Mouse (Mus musculus) bone marrow, adult 2 months (tissue): ENCODE data around the gene Pbrm1.

Experiments used
- CTCF ChIP-seq: fragments of 200-500 bp; IDR thresholded peaks from 2 replicates; pipeline ENCODE4 v1.5.1; 2011; ENCODE audit warnings: low read length, control low read depth; ENCODE audit not compliant: control insufficient read depth, insufficient read depth
- POLR2A ChIP-seq: fragments of 200-500 bp; IDR thresholded peaks from 2 replicates; pipeline ENCODE4 v1.6.1; 2011; ENCODE audit warnings: low read depth, mild to moderate bottlenecking, control low read depth, low read length, borderline replicate concordance; ENCODE audit not compliant: control insufficient read depth

DNA sequence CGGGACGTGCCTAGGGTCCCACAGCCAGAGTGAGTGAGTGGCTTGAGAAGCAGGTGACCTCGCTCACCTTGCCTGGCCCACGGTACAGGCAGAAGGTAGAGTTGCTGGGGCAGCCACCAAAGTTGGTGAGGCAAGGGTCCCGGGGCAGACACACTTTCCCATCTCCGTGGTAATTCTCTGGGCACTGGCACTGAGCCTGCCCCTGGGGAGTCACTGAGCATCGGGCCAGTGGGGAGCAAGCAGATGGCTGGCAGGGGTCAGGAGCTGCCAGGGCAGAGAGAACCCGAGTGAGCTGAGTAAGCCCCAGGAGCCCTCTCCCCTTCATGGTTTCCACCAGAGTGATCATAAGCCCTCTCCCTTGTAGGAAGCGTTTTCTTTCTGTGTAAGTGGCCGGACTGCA lies 142.7 kb downstream of the Pbrm1 start:
- no peak for TF ChIP-seq CTCF
- no peak for TF ChIP-seq POLR2A
